In the genomic region with DNA sequence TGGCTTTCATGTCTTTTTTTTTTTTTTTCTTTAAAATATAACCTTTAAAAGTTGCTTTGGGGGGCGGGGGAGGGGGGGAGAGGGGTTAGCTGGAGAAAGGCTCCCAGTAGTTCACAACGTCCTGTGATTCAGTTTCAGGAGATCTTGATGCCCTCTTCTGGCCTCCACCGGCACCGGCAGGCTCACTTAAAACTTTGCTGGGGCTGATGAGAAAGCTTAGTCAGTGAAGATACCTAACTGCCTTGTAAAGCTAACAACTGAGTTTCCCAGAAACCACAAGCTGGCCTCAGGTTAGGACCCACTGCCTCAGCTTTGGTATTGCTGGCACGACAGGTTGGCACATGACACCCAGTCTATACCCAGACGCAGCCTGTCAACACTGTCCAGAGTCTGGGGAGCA, we compare ENCODE assay signal across 8 mouse cellular contexts. TPM values are rescaled to one million over a fixed set of nuclear protein-coding genes. Genes with fewer than 3 reads are reported as not detected.
A peak's percentile ranks its signal among the peaks of the same experiment; 100 is the strongest.
DNase-seq lines count a peak whose midpoint lies in the region; ATAC-seq lines count a peak whose summit lies in the region.

No protein-coding gene starts in this region.

- 0 out of 2 replicates have a peak, but pooled peaks have one; percentile 21 for ATAC-seq in megakaryocyte-erythroid progenitor cell, adult 5-6 weeks (replicated peaks; ENCODE audit: low FRiP score, low TSS enrichment, poor library complexity, severe bottlenecking)

- DNase-seq in A20 (ENCODE audit: low read depth, low spot score): peak; percentile 69
- DNase-seq in CD8-positive naive resting alpha-beta T cell, adult 2 months (ENCODE audit: low read depth in 2 of 2, low spot score in 2 of 2): peak; percentile 45 to 55
- peak; percentile 62 for DNase-seq in heart, adult 8-10 months (ENCODE audit: low spot score)
- DNase-seq in kidney, postnatal 25 days: peak; percentile 60 to 71
- no peak for DNase-seq in right cerebral cortex, adult 2 months (ENCODE audit: low spot score in 2 of 2)
- DNase-seq in ovary, postnatal 36 days (ENCODE audit: low spot score): no peak
- DNase-seq in left cerebral cortex, adult 8-10 months (ENCODE audit: low spot score in 2 of 2): no peak

RNA-seq across cellular contexts. Expression of a gene that starts 0.9 kb away (rescaled TPM):
- total RNA-seq in heart, adult 8-10 months (2022): 10 to 100 TPM; 10.9 to 20.2 (median 11.9) TPM
- total RNA-seq in megakaryocyte-erythroid progenitor cell, adult 5-6 weeks (2014; fragmentation: Nextera tagmentation): 3.3 and 4.4 TPM in 2 replicates
- 4.8 TPM in 1 of 2 replicates, not detected in the other for total RNA-seq in megakaryocyte-erythroid progenitor cell, adult 5-6 weeks (2017)
- total RNA-seq in left cerebral cortex, adult 8-10 months (2022): 1 to 10 TPM; 1.9 to 3.1 (median 2.3) TPM

RNA-seq across cellular contexts. Expression of a gene that starts 22.5 kb away (rescaled TPM):
- total RNA-seq in heart, adult 8-10 months (2022): 100 to 1,000 TPM; 170 to 189 (median 183) TPM
- 208 and 229 TPM in 2 replicates for total RNA-seq in megakaryocyte-erythroid progenitor cell, adult 5-6 weeks (2014; fragmentation: Nextera tagmentation)
- total RNA-seq in megakaryocyte-erythroid progenitor cell, adult 5-6 weeks (2017): 148 and 159 TPM in 2 replicates
- total RNA-seq in left cerebral cortex, adult 8-10 months (2022): 100 to 1,000 TPM; 118 to 126 (median 122) TPM

RNA-seq across cellular contexts. Expression of a gene that starts 31.7 kb away (rescaled TPM):
- total RNA-seq in heart, adult 8-10 months (2022): 1 to 10 TPM in 2 of 4 experiments, under 1 TPM in 2; 0.84 to 2.6 (median 1.1) TPM
- total RNA-seq in megakaryocyte-erythroid progenitor cell, adult 5-6 weeks (2014; fragmentation: Nextera tagmentation): 33.2 and 37.0 TPM in 2 replicates
- total RNA-seq in megakaryocyte-erythroid progenitor cell, adult 5-6 weeks (2017): 57.3 and 57.4 TPM in 2 replicates
- 10 to 100 TPM in 1 of 4 experiments, 1 to 10 TPM in 3; 6.8 to 10.0 (median 7.6) TPM for total RNA-seq in left cerebral cortex, adult 8-10 months (2022)

RNA-seq across cellular contexts. Expression of a gene that starts 37.9 kb away (rescaled TPM):
- 10 to 100 TPM; 11.1 to 17.3 (median 13.8) TPM for total RNA-seq in heart, adult 8-10 months (2022)
- total RNA-seq in megakaryocyte-erythroid progenitor cell, adult 5-6 weeks (2014; fragmentation: Nextera tagmentation): 0.96 and 1.2 TPM in 2 replicates
- total RNA-seq in megakaryocyte-erythroid progenitor cell, adult 5-6 weeks (2017): not detected in 2 replicates
- total RNA-seq in left cerebral cortex, adult 8-10 months (2022): 100 to 1,000 TPM; 119 to 151 (median 133) TPM

RNA-seq across cellular contexts. Expression of a gene that starts 50.1 kb away (rescaled TPM):
- total RNA-seq in heart, adult 8-10 months (2022): 1 to 10 TPM; 1.1 to 2.0 (median 1.5) TPM
- total RNA-seq in megakaryocyte-erythroid progenitor cell, adult 5-6 weeks (2014; fragmentation: Nextera tagmentation): 124 and 168 TPM in 2 replicates
- 87.7 and 112 TPM in 2 replicates for total RNA-seq in megakaryocyte-erythroid progenitor cell, adult 5-6 weeks (2017)
- total RNA-seq in left cerebral cortex, adult 8-10 months (2022): 1 to 10 TPM; 1.7 to 5.8 (median 4.5) TPM

Comparison
In these comparisons a context has a peak if more than half of its experiments do, and no peak if none do; other contexts are left out.
1. DNase-seq: peak in A20 (single experiment), CD8-positive naive resting alpha-beta T cell, adult 2 months (2 of 2), heart, adult 8-10 months (single experiment) and kidney, postnatal 25 days (2 of 2); none in right cerebral cortex, adult 2 months (0 of 2), ovary, postnatal 36 days (single experiment) and left cerebral cortex, adult 8-10 months (0 of 2).